Mouse (Mus musculus) C2C12 (cell line): ENCODE measurements around the gene Taf6l.

Experiments
- CEBPB ChIP-seq: IDR thresholded peaks from one replicate; pipeline ENCODE4 v1.6.1; 2011; ENCODE audit warnings: low read depth, mild to moderate bottlenecking, control low read depth, moderate library complexity
- CTCF ChIP-seq: IDR thresholded peaks from one replicate; pipeline ENCODE4 v1.5.1; 2011; ENCODE audit not compliant: control insufficient read depth, insufficient read depth, insufficient read length
- MAX ChIP-seq: IDR thresholded peaks from one replicate; pipeline ENCODE4 v1.6.1; 2011; ENCODE audit warnings: mild to moderate bottlenecking, control low read depth
- MYOD1 ChIP-seq: IDR thresholded peaks from one replicate; pipeline ENCODE4 v1.6.1; 2011; ENCODE audit warnings: low read depth; ENCODE audit not compliant: control insufficient read depth, insufficient read length
- MYOG ChIP-seq: IDR thresholded peaks from one replicate; pipeline ENCODE4 v1.6.1; 2011; ENCODE audit not compliant: control insufficient read depth, insufficient read length; ENCODE audit errors: extremely low read depth
- USF1 ChIP-seq: IDR thresholded peaks from one replicate; pipeline ENCODE4 v1.6.1; 2011; ENCODE audit warnings: low read depth, mild to moderate bottlenecking, control low read depth, moderate library complexity

- no peak for TF ChIP-seq USF1
- no peak for TF ChIP-seq CTCF
- no peak for TF ChIP-seq MYOD1
- no peak for TF ChIP-seq MYOG
- TF ChIP-seq CEBPB, result no peak
- TF ChIP-seq MAX, result no peak
Observed at GRCm38 (mm10) chr19:8817001-8817400, 30.8 kb upstream of the Taf6l start.
